Mouse (Mus musculus): ENCODE results near the gene Ap3s2. TPM values are rescaled to one million over a fixed set of nuclear protein-coding genes. Genes with fewer than 3 reads are reported as not detected.

Gene Ap3s2
- total and polyA plus RNA-seq, 3 experiments = 8.3 to 91.2 (median 18.2) TPM

- Histone ChIP-seq H3K27ac (ENCODE audit: control insufficient read depth, low read depth, low read length) (no peak overlapping the region), H3K79me2 (ENCODE audit: control insufficient read depth, insufficient read depth, low read length, poor library complexity) (no peaks in the 10 kb centered on the region), H3K4me3 (ENCODE audit: control insufficient read depth in 1 of 2, insufficient read depth in 1 of 2, low read depth in 2 of 2, low read length in 2 of 2) (no peak overlapping the region), H3K4me1 (ENCODE audit: control insufficient read depth in 1 of 2, insufficient read depth in 2 of 2, low read length in 2 of 2) (peaks cover 0 to 4% of the 10 kb centered on the region in 2 experiments; a peak in 1 of 4 replicates), H3K36me3 (ENCODE audit: control insufficient read depth in 1 of 2, insufficient read depth in 2 of 2, low read length in 2 of 2) (no peaks in the 10 kb centered on the region; a peak in 1 of 4 replicates), H3K27me3 (ENCODE audit: control insufficient read depth in 1 of 2, insufficient read depth in 2 of 2, low read length in 2 of 2) (no peaks in the 10 kb centered on the region), H3K9ac (ENCODE audit: control insufficient read depth, low read depth, low read length, poor library complexity, severe bottlenecking) (no peak overlapping the region), H3K9me3 (replicated peaks; ENCODE audit: insufficient read depth, low read length) (no peaks in the 10 kb centered on the region)
- peak; percentile 34 for DNase-seq (ENCODE audit: low read depth, low spot score)
- TF ChIP-seq ELF1 (IDR thresholded peaks at IDR 0.05; ENCODE audit: low read depth, low read length) (no peak), TCF12 (IDR thresholded peaks at IDR 0.05; ENCODE audit: low read depth, low read length) (no peak), ZKSCAN1 (IDR thresholded peaks at IDR 0.05; ENCODE audit: low read depth, low read length) (no peak), EP300 (IDR thresholded peaks at IDR 0.05; ENCODE audit: low read depth in 1 of 2, low read length in 2 of 2) (no peak), MAFK (IDR thresholded peaks at IDR 0.05; ENCODE audit: borderline replicate concordance, low read depth, low read length) (no peak), CTCF (IDR thresholded peaks at IDR 0.05 in 2 of 3, conservative IDR thresholded peaks at IDR 0.05 in 1 of 3; ENCODE audit: control insufficient read depth in 1 of 3, insufficient read depth in 1 of 3, low read depth in 2 of 3, low read length in 3 of 3, poor library complexity in 1 of 3, severe bottlenecking in 1 of 3) (no peak), POLR2AphosphoS5 (IDR thresholded peaks at IDR 0.05; ENCODE audit: borderline replicate concordance, low read depth, low read length) (no peak), BHLHE40 (IDR thresholded peaks at IDR 0.05; ENCODE audit: borderline replicate concordance, low read depth, low read length) (no peak), GABPA (IDR thresholded peaks at IDR 0.05; ENCODE audit: low read depth, low read length) (no peak), CHD2 (IDR thresholded peaks at IDR 0.05; ENCODE audit: low read length) (no peak), ZNF384 (IDR thresholded peaks at IDR 0.05; ENCODE audit: low read depth, low read length) (no peak), TAL1 (IDR thresholded peaks at IDR 0.05; ENCODE audit: low read length) (no peak), MAX (IDR thresholded peaks at IDR 0.05; ENCODE audit: low read length) (no peak), POLR2A (IDR thresholded peaks at IDR 0.05; ENCODE audit: control insufficient read depth in 1 of 2, insufficient read depth in 1 of 2, low read depth in 1 of 2, low read length in 2 of 2, poor library complexity in 1 of 2) (no peak), ETS1 (IDR thresholded peaks at IDR 0.05; ENCODE audit: low read depth, low read length) (no peak)
Observed at GRCm38 (mm10) chr7:79890436-79891221, 29.8 kb downstream of the Ap3s2 start.

GRCm38 (mm10) chr7:79888603-79889002, 31.8 kb downstream of the Ap3s2 start:
- Histone ChIP-seq H3K36me3 (ENCODE audit: control insufficient read depth in 1 of 2, insufficient read depth in 2 of 2, low read length in 2 of 2) (no peaks in the 10 kb centered on the region; a peak in 1 of 4 replicates), H3K27me3 (ENCODE audit: control insufficient read depth in 1 of 2, insufficient read depth in 2 of 2, low read length in 2 of 2) (no peaks in the 10 kb centered on the region), H3K9me3 (replicated peaks; ENCODE audit: insufficient read depth, low read length) (no peaks in the 10 kb centered on the region), H3K4me1 (ENCODE audit: control insufficient read depth in 1 of 2, insufficient read depth in 2 of 2, low read length in 2 of 2) (peaks cover 0 to 4% of the 10 kb centered on the region in 2 experiments; a peak in 1 of 4 replicates), H3K79me2 (ENCODE audit: control insufficient read depth, insufficient read depth, low read length, poor library complexity) (no peaks in the 10 kb centered on the region), H3K9ac (ENCODE audit: control insufficient read depth, low read depth, low read length, poor library complexity, severe bottlenecking) (no peak overlapping the region), H3K4me3 (ENCODE audit: control insufficient read depth in 1 of 2, insufficient read depth in 1 of 2, low read depth in 2 of 2, low read length in 2 of 2) (no peak overlapping the region), H3K27ac (ENCODE audit: control insufficient read depth, low read depth, low read length) (no peak overlapping the region)
- no peak for DNase-seq (ENCODE audit: low read depth, low spot score)
- TF ChIP-seq EP300 (IDR thresholded peaks at IDR 0.05; ENCODE audit: low read depth in 1 of 2, low read length in 2 of 2) = no peak

Measured in MEL (cell line).